Mouse (Mus musculus) forebrain, embryonic 15.5 days (tissue): ENCODE measurements at regions not wholly inside any gene's neighbourhood (a gene's known extent, or its start where the extent isn't known, plus 50 kb on each side); places are given as distances from the start of the nearest gene placed in this dataset.

ENCODE experiments used
- ATAC-seq: fragments of 200-750 bp; cut with Nextera tagmentation; replicated peaks from 2 replicates; pipeline ENCODE4 v1.8.0; 2017; ENCODE audit warnings: mild to moderate bottlenecking, moderate TSS enrichment, moderate library complexity
- H3K27ac ChIP-seq: fragments of 300-500 bp; sonication (generic); replicated peaks from 2 replicates; pipeline ENCODE4 v1.5.1; 2015; ENCODE audit warnings: mild to moderate bottlenecking, inconsistent platforms
- H3K27me3 ChIP-seq: fragments of 300-500 bp; sonication (generic); 2 replicates; pipeline ENCODE4 v1.6.1; 2015; ENCODE audit warnings: inconsistent platforms
- H3K36me3 ChIP-seq: fragments of 300-500 bp; sonication (generic); 2 replicates; pipeline ENCODE4 v1.6.1; 2015; ENCODE audit warnings: mild to moderate bottlenecking, inconsistent platforms
- H3K4me1 ChIP-seq: fragments of 300-500 bp; sonication (generic); 2 replicates; pipeline ENCODE4 v1.6.1; 2015; ENCODE audit warnings: inconsistent platforms
- H3K4me2 ChIP-seq: fragments of 300-500 bp; sonication (generic); replicated peaks from 2 replicates; pipeline ENCODE4 v1.6.1; 2015; ENCODE audit warnings: mild to moderate bottlenecking, inconsistent platforms
- H3K4me3 ChIP-seq: fragments of 300-500 bp; sonication (generic); 2 replicates; pipeline ENCODE4 v1.5.1; 2015; ENCODE audit warnings: mild to moderate bottlenecking, inconsistent platforms
- H3K9ac ChIP-seq: fragments of 300-500 bp; sonication (generic); replicated peaks from 2 replicates; pipeline ENCODE4 v1.6.1; 2015; ENCODE audit warnings: mild to moderate bottlenecking, inconsistent platforms
- H3K9me3 ChIP-seq: fragments of 300-500 bp; sonication (generic); 2 replicates; pipeline ENCODE4 v1.6.1; 2016; ENCODE audit warnings: inconsistent platforms
- WGBS: fragments of 180-500 bp; shearing (Covaris S2); methylation state at CpG from one replicate; pipeline ENCODE4 v1.1.7; 2015; ENCODE audit warnings: mixed read lengths; 5-methylcytosine and 5-hydroxymethylcytosine counted together

- no peak overlapping the region for H3K4me3 ChIP-seq
- no peaks in the 10 kb centered on the region for H3K36me3 ChIP-seq
- no peak overlapping the region for H3K9ac ChIP-seq
- H3K9me3 ChIP-seq: no peaks in the 10 kb centered on the region
- ATAC-seq: no peak
- H3K27me3 ChIP-seq: no peaks in the 10 kb centered on the region
- H3K4me1 ChIP-seq: no peaks in the 10 kb centered on the region
- H3K4me2 ChIP-seq: no peak overlapping the region
- no peak overlapping the region for H3K27ac ChIP-seq
Observed at GRCm38 (mm10) chr12:35283407-35283806, 236.4 kb downstream of the Snx13 start.

DNA sequence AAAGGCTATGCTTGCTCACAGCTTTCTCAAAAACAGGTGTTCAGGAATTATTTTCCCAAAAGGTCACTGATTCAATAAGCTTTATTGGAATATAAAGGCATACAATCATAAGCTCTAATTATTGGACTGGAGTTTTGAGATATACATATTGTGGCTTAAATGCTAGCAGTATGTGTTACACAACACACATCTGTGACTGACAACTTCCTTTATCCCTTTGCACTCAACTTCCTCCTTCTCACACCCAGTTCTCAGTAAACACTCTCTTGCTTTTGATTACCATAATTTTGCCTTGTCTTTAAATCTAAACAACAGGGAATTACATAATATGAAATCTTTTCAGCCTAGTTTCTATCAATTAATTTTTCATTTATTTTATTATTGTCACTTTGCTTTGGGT is 222.5 kb downstream of the Snx13 start:
- no peaks in the 10 kb centered on the region for H3K9me3 ChIP-seq
- no peak overlapping the region for H3K27ac ChIP-seq
- H3K4me1 ChIP-seq: no peaks in the 10 kb centered on the region
- ATAC-seq: no peak
- no peak overlapping the region for H3K9ac ChIP-seq
- H3K27me3 ChIP-seq: no peaks in the 10 kb centered on the region
- no peaks in the 10 kb centered on the region for H3K36me3 ChIP-seq
- H3K4me2 ChIP-seq: no peak overlapping the region
- no peak overlapping the region for H3K4me3 ChIP-seq

- 88% methylated on average over 2 of the region's 2 CpGs for WGBS
- no peak overlapping the region for H3K4me3 ChIP-seq
- H3K9me3 ChIP-seq: no peaks in the 10 kb centered on the region
- no peak overlapping the region for H3K9ac ChIP-seq
- no peak overlapping the region for H3K4me2 ChIP-seq
- no peaks in the 10 kb centered on the region for H3K36me3 ChIP-seq
- H3K27me3 ChIP-seq: no peaks in the 10 kb centered on the region
- no peak overlapping the region for H3K27ac ChIP-seq
- no peaks in the 10 kb centered on the region for H3K4me1 ChIP-seq
- ATAC-seq: no peak
Observed at GRCm38 (mm10) chr12:35268006-35268405, 221.0 kb downstream of the Snx13 start.

- ATAC-seq: no peak
- no peaks in the 10 kb centered on the region for H3K9me3 ChIP-seq
- H3K4me2 ChIP-seq: no peak overlapping the region
- no peaks in the 10 kb centered on the region for H3K27me3 ChIP-seq
- H3K4me1 ChIP-seq: no peaks in the 10 kb centered on the region
- WGBS: 73% methylated on average over 6 of the region's 6 CpGs
- H3K4me3 ChIP-seq: no peak overlapping the region
- no peak overlapping the region for H3K27ac ChIP-seq
- no peaks in the 10 kb centered on the region for H3K36me3 ChIP-seq
- no peak overlapping the region for H3K9ac ChIP-seq
Observed at GRCm38 (mm10) chr12:35267023-35267654, 220.2 kb downstream of the Snx13 start.

- Histone ChIP-seq H3K36me3 (no peaks in the 10 kb centered on the region), H3K4me1 (no peaks in the 10 kb centered on the region), H3K9me3 (no peaks in the 10 kb centered on the region), H3K4me3 (no peak overlapping the region), H3K27ac (no peak overlapping the region), H3K4me2 (no peak overlapping the region), H3K9ac (no peak overlapping the region), H3K27me3 (no peaks in the 10 kb centered on the region)
- no peak for ATAC-seq
Observed at GRCm38 (mm10) chr12:35259781-35260180, 212.8 kb downstream of the Snx13 start.

DNA sequence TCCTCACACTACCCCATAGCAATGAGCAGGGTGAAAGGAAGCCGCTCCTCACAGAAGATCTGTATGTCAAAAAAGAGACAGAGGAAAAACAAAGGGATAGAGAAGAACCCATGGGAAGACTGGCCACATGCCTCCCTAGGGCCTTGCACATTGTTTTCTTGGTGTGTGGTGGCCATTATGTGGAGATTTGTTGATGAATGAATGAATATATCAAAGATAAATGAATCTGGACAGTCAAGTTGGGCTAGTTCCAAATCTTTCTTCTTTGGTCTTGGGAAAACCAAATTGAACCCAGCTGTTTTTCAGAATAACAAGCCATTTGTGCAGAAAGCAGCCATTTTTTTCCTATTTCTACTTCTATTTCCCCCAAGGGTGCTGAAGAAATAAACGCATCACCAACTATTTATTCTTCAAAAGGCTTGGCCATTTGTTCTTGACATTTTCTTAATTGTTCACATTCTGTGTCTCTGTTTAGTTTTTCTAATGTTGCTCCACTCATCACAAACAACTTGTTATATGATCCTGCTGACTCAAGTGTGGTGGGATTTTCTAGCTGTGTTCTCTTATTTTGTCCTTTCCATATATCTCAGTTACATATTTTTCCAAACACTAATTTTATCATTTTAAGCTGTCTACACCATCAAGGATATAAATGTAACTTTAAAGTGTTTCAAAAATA is 208.9 kb downstream of the Snx13 start:
- no peak for ATAC-seq
- WGBS: 79% methylated on average over 2 of the region's 2 CpGs

DNA sequence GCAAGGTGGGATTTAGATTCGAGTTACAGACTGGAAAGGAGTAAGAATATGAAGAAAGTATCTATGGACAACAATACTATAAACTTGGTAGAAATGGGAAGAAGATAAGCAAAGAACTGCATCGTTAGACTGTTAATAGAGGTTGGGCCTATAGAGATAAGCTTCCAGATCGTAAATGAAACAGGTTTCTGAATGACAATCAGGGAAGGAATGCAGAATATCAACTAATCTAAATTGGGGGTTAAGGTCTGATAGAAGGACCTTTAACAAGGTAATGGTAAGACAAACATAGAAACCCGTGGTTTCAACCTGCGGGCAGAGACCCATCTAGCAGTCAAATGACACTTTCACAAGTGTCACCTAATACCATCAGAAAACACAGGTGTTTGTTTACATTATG is 201.5 kb downstream of the Snx13 start:
- ATAC-seq: no peak
- no peak overlapping the region for H3K9ac ChIP-seq
- H3K36me3 ChIP-seq: no peaks in the 10 kb centered on the region
- H3K9me3 ChIP-seq: no peaks in the 10 kb centered on the region
- H3K4me3 ChIP-seq: no peak overlapping the region
- H3K4me1 ChIP-seq: no peaks in the 10 kb centered on the region
- 84% methylated on average over 5 of the region's 5 CpGs for WGBS
- no peak overlapping the region for H3K4me2 ChIP-seq
- no peak overlapping the region for H3K27ac ChIP-seq
- H3K27me3 ChIP-seq: no peaks in the 10 kb centered on the region

More for the DNA sequence above, 208.9 kb downstream of the Snx13 start:
- H3K4me3 ChIP-seq: no peak overlapping the region
- no peaks in the 10 kb centered on the region for H3K27me3 ChIP-seq
- H3K27ac ChIP-seq: no peak overlapping the region
- no peaks in the 10 kb centered on the region for H3K36me3 ChIP-seq
- H3K9me3 ChIP-seq: no peaks in the 10 kb centered on the region
- no peak overlapping the region for H3K9ac ChIP-seq
- H3K4me2 ChIP-seq: no peak overlapping the region
- no peaks in the 10 kb centered on the region for H3K4me1 ChIP-seq

- Histone ChIP-seq H3K4me3 (no peak overlapping the region), H3K4me2 (no peak overlapping the region), H3K36me3 (no peaks in the 10 kb centered on the region), H3K9ac (no peak overlapping the region), H3K27ac (no peak overlapping the region), H3K27me3 (no peaks in the 10 kb centered on the region), H3K9me3 (no peaks in the 10 kb centered on the region), H3K4me1 (no peaks in the 10 kb centered on the region)
- ATAC-seq: no peak
- WGBS: 90% methylated on average over 5 of the region's 5 CpGs
Observed at GRCm38 (mm10) chr12:35246226-35247014, 199.4 kb downstream of the Snx13 start.

GRCm38 (mm10) chr12:35232322-35232673 is 185.3 kb downstream of the Snx13 start:
- peak; percentile 73 for ATAC-seq
- 7% methylated on average over 2 of the region's 2 CpGs for WGBS

DNA sequence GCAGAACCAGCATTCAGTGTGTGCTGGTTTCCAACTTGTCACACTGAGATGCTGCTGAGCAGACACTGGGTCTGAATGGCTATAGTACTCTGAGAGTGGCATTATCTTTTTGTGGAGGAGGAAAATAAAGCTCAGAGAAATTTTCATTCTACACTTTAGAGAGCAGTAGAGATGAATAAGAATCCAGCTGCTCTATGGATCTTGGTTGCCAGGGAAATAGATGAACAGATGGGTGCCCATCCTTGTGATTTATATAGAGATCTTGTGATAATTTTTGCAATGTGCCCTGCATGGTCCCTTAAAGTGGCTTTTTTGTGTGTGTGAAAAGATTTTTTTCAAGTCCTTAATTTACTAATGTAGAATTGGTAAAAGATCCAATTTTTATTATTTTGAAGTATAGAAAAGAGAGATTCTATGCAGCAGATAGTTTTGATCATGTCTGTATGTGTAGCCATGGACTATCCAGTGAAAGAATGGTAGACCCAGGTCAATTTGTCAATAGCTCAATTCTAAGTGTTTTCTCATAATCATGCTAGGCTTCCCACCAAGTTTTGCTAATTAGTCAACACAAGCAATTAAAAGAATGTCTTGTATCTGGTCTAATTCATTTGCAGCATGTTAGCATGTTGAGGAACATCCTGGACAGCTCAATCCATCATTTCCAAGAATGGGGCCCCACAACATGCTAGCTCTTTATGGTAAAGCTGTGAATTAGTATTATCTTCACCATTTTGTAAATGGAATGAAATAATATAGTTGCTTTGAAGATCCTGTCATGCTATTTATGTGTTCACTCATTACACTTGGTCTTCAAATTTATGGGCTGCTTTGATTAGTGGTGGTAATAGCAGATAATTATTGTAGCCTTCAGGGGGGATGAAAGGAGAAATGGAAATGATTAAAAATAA is 184.7 kb downstream of the Snx13 start:
- H3K4me2 ChIP-seq: no peak overlapping the region
- peaks cover 10% of the 10 kb centered on the region for H3K4me1 ChIP-seq
- H3K9ac ChIP-seq: no peak overlapping the region
- H3K27me3 ChIP-seq: no peaks in the 10 kb centered on the region
- no peak overlapping the region for H3K4me3 ChIP-seq
- no peaks in the 10 kb centered on the region for H3K36me3 ChIP-seq
- H3K27ac ChIP-seq: peak overlapping the region; percentile 8; the same call in 1 of the 2 replicates
- H3K9me3 ChIP-seq: no peaks in the 10 kb centered on the region
- ATAC-seq: peak; percentile 68

More at GRCm38 (mm10) chr12:35232322-35232673, 185.3 kb downstream of the Snx13 start:
- Histone ChIP-seq H3K4me1 (peaks cover 10% of the 10 kb centered on the region), H3K9ac (no peak overlapping the region), H3K9me3 (no peaks in the 10 kb centered on the region), H3K27ac (peak overlapping the region; percentile 63), H3K4me3 (no peak overlapping the region), H3K36me3 (no peaks in the 10 kb centered on the region), H3K4me2 (no peak overlapping the region), H3K27me3 (no peaks in the 10 kb centered on the region)

DNA sequence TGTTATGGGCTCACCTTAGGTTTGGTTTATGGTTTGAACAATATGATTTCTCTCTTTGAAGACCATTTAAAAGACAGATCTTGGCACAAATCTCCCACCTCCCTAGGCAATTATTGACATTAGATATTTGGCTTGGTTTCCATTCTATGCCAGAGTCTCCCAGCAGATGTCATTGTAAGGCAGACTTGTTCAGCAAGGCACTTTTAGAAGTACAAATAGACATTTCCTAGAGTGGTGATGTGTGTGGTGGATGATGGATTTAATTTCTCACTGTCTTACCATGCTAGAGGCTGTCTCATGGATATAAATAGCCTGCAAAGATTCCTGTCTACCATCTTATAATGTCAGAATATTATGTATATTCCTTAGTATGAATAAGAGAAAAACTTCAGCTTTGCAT is 173.4 kb downstream of the Snx13 start:
- Histone ChIP-seq H3K27me3 (no peaks in the 10 kb centered on the region), H3K9ac (no peak overlapping the region), H3K4me2 (no peak overlapping the region), H3K9me3 (no peaks in the 10 kb centered on the region), H3K36me3 (no peaks in the 10 kb centered on the region), H3K4me1 (no peaks in the 10 kb centered on the region), H3K4me3 (no peak overlapping the region), H3K27ac (no peak overlapping the region)
- ATAC-seq: no peak

- no peaks in the 10 kb centered on the region for H3K36me3 ChIP-seq
- no peak for ATAC-seq
- no peak overlapping the region for H3K9ac ChIP-seq
- no peak overlapping the region for H3K27ac ChIP-seq
- no peaks in the 10 kb centered on the region for H3K9me3 ChIP-seq
- no peak overlapping the region for H3K4me2 ChIP-seq
- no peak overlapping the region for H3K4me3 ChIP-seq
- no peaks in the 10 kb centered on the region for H3K27me3 ChIP-seq
- no peaks in the 10 kb centered on the region for H3K4me1 ChIP-seq
Observed at GRCm38 (mm10) chr12:35220002-35220401, 173.0 kb downstream of the Snx13 start.
